Mouse (Mus musculus) heart, adult 2 months (tissue): ENCODE data around the gene Wnt5b.

Experiments
- CTCF ChIP-seq: fragments of 200-600 bp; IDR thresholded peaks from 2 replicates; pipeline ENCODE4 v1.8.1; 2022; ENCODE audit warnings: antibody characterized with exemption, mild to moderate bottlenecking, moderate library complexity
- EP300 ChIP-seq: fragments of 200-500 bp; IDR thresholded peaks from 2 replicates; pipeline ENCODE4 v1.6.1; 2011; ENCODE audit warnings: low read depth, low read length, control low read depth; ENCODE audit not compliant: insufficient read depth

DNA sequence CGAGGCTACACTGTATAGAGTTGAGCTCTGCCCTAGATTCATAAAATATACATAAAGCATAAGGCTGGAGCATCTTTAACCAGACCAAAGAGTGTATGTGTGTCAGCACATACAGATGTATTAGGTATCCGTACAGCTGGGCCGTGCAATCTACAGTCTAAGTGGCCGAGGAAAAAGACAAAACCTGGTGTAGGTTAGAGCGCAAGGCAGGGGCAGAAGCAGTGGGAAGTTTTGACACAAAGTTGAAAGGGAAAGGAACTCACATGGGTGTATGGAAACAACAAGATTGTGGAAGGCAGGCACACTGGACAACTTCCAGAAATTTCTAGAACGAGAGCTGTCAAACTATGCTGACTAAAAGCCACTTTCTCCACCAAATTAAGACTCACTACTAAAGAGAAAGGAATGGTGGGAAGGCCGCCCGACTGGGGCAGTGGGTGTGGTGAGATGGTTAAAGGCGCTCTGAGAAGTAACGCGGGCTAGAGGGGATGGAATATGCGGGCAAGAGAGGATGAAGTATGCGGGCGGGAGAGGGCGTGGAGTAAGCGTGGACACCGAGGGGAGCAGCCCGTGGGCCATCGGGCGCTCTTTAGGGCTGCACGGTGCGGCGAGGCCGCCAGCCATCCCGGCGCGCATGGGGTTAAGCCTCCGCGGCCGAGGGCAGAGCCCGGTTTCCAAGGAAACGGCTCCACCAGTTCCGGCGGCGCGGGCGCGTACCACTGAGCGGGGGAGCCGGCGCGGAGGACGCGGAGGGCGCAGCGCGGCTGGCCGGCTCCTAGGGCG, 65.4 kb downstream of the Wnt5b start:
- no peak for TF ChIP-seq CTCF
- TF ChIP-seq EP300, result no peak
